Mouse (Mus musculus): Measurements from ENCODE around the gene Phf11c. TPM values are rescaled to one million over a fixed set of nuclear protein-coding genes. Genes with fewer than 3 reads are reported as not detected.
"Not testable (repeated sequence)": the region's sequence is repeated elsewhere in the genome, so short reads cannot be mapped to it uniquely, and the experiment has no call there.

Phf11c gene
- polyA plus RNA-seq, 1 experiment from 2014 or later, result 0.53 TPM

GRCm38 (mm10) chr14:59396999-59397398 is 1.8 kb upstream of the Phf11c start:
- no peaks in the 10 kb centered on the region for H3K4me1 ChIP-seq
- H3K36me3 ChIP-seq, result peaks cover 8% of the 10 kb centered on the region
- 71% methylated on average over 2 of the region's 2 CpGs for WGBS
- H3K9me3 ChIP-seq (replicated peaks), result no peaks in the 10 kb centered on the region
- no peak for ATAC-seq (replicated peaks; ENCODE audit: low FRiP score)
- no peak overlapping the region for H3K4me2 ChIP-seq
- no peak overlapping the region for H3K4me3 ChIP-seq (replicated peaks)
- H3K27ac ChIP-seq, result no peak overlapping the region
- no peaks in the 10 kb centered on the region for H3K27me3 ChIP-seq
- H3K9ac ChIP-seq, result no peak overlapping the region

- H3K4me3 ChIP-seq (replicated peaks); H3K4me1 ChIP-seq; H3K27ac ChIP-seq; ATAC-seq (replicated peaks; ENCODE audit: low FRiP score); H3K9ac ChIP-seq; H3K4me2 ChIP-seq; H3K9me3 ChIP-seq (replicated peaks); H3K36me3 ChIP-seq; H3K27me3 ChIP-seq: not testable (repeated sequence)
- WGBS, result 60% methylated on average over 4 of the region's 4 CpGs
These were observed 5.0 kb downstream of the Phf11c start for GRCm38 (mm10) chr14:59390181-59390580.

GRCm38 (mm10) chr14:59389532-59389931 is 5.6 kb downstream of the Phf11c start:
- Histone ChIP-seq H3K27ac (no peak overlapping the region), H3K9ac (no peak overlapping the region), H3K4me2 (no peak overlapping the region), H3K27me3 (no peaks in the 10 kb centered on the region), H3K36me3 (no peaks in the 10 kb centered on the region), H3K4me3 (replicated peaks) (no peak overlapping the region), H3K9me3 (replicated peaks) (no peaks in the 10 kb centered on the region), H3K4me1 (no peaks in the 10 kb centered on the region)
- ATAC-seq (replicated peaks; ENCODE audit: low FRiP score), result no peak
- 76% methylated on average over 1 of the region's 1 CpGs for WGBS

GRCm38 (mm10) chr14:59370348-59371068 is 24.7 kb downstream of the Phf11c start:
- no peak for ATAC-seq (replicated peaks; ENCODE audit: low FRiP score)
- 93% methylated on average over 25 of the region's 25 CpGs for WGBS

GRCm38 (mm10) chr14:59366386-59367105 is 28.6 kb downstream of the Phf11c start:
- no peaks in the 10 kb centered on the region for H3K36me3 ChIP-seq
- WGBS, result 80% methylated on average over 8 of the region's 8 CpGs
- no peaks in the 10 kb centered on the region for H3K4me1 ChIP-seq
- H3K9ac ChIP-seq, result no peak overlapping the region
- H3K4me2 ChIP-seq, result no peak overlapping the region
- H3K9me3 ChIP-seq (replicated peaks), result no peaks in the 10 kb centered on the region; the same call in 1 of the 2 replicates
- ATAC-seq (replicated peaks; ENCODE audit: low FRiP score), result no peak
- no peak overlapping the region for H3K4me3 ChIP-seq (replicated peaks)
- H3K27me3 ChIP-seq, result no peaks in the 10 kb centered on the region
- H3K27ac ChIP-seq, result no peak overlapping the region

More at GRCm38 (mm10) chr14:59370348-59371068, 24.7 kb downstream of the Phf11c start:
- no peaks in the 10 kb centered on the region for H3K4me1 ChIP-seq
- H3K36me3 ChIP-seq, result no peaks in the 10 kb centered on the region
- H3K4me2 ChIP-seq, result no peak overlapping the region
- no peak overlapping the region for H3K4me3 ChIP-seq (replicated peaks)
- no peaks in the 10 kb centered on the region; the same call in 1 of the 2 replicates for H3K9me3 ChIP-seq (replicated peaks)
- H3K27ac ChIP-seq, result no peak overlapping the region
- no peaks in the 10 kb centered on the region for H3K27me3 ChIP-seq
- H3K9ac ChIP-seq, result no peak overlapping the region

GRCm38 (mm10) chr14:59365244-59365644 is 29.9 kb downstream of the Phf11c start, which contains the start of gene Phf11d:
Gene Phf11d (minus strand): TSS chr14:59365470.
- ATAC-seq (replicated peaks; ENCODE audit: low FRiP score), result no peak
- no peaks in the 10 kb centered on the region for H3K4me1 ChIP-seq
- no peak within 1 kb of the TSS for H3K27ac ChIP-seq
- WGBS, result 84% methylated on average over 6 of the region's 6 CpGs
- H3K4me2 ChIP-seq, result no peak within 1 kb of the TSS
- H3K36me3 ChIP-seq, result no peaks in the 10 kb centered on the region
- no peaks in the 10 kb centered on the region for H3K27me3 ChIP-seq
- H3K4me3 ChIP-seq (replicated peaks), result no peak within 1 kb of the TSS
- no peaks in the 10 kb centered on the region for H3K9me3 ChIP-seq (replicated peaks)
- H3K9ac ChIP-seq, result no peak within 1 kb of the TSS

GRCm38 (mm10) chr14:59341189-59341588 is 54.0 kb downstream of the Phf11c start, which contains the start of gene Phf11b:
Gene Phf11b (minus strand): TSS chr14:59341351.
- not testable (repeated sequence) for H3K36me3 ChIP-seq; ATAC-seq (replicated peaks; ENCODE audit: low FRiP score); H3K9me3 ChIP-seq (replicated peaks); H3K4me1 ChIP-seq; H3K4me3 ChIP-seq (replicated peaks); H3K4me2 ChIP-seq; H3K27ac ChIP-seq; H3K9ac ChIP-seq; H3K27me3 ChIP-seq
- 46% methylated on average over 1 of the region's 1 CpGs for WGBS

GRCm38 (mm10) chr14:59339541-59339940 is 55.6 kb downstream of the Phf11c start:
- H3K4me3 ChIP-seq (replicated peaks), result no peak overlapping the region
- no peak overlapping the region for H3K9ac ChIP-seq
- ATAC-seq (replicated peaks; ENCODE audit: low FRiP score), result no peak
- no peaks in the 10 kb centered on the region for H3K9me3 ChIP-seq (replicated peaks)
- no peaks in the 10 kb centered on the region for H3K27me3 ChIP-seq
- H3K36me3 ChIP-seq, result no peaks in the 10 kb centered on the region
- H3K4me2 ChIP-seq, result no peak overlapping the region
- 93% methylated on average over 1 of the region's 1 CpGs for WGBS
- no peaks in the 10 kb centered on the region for H3K4me1 ChIP-seq
- no peak overlapping the region for H3K27ac ChIP-seq

GRCm38 (mm10) chr14:59336056-59336455 is 59.1 kb downstream of the Phf11c start:
- WGBS, result 77% methylated on average over 3 of the region's 3 CpGs
- H3K9me3 ChIP-seq (replicated peaks); H3K4me2 ChIP-seq; H3K4me3 ChIP-seq (replicated peaks); H3K36me3 ChIP-seq; H3K9ac ChIP-seq; H3K27me3 ChIP-seq; H3K4me1 ChIP-seq; ATAC-seq (replicated peaks; ENCODE audit: low FRiP score); H3K27ac ChIP-seq: not testable (repeated sequence)

Other genes with a start within 250 kb of the Phf11c start
- gene Gm5142, start 216.6 kb downstream of the Phf11c start, polyA plus RNA-seq (2015; fragmentation: Nextera tagmentation; extraction: Ambion mirVana), result not detected in 2 replicates
- 67.2 and 69.4 TPM in 2 replicates for gene Rcbtb1, start 194.2 kb downstream of the Phf11c start, polyA plus RNA-seq (2015; fragmentation: Nextera tagmentation; extraction: Ambion mirVana)
- gene Gm6904, start 135.2 kb downstream of the Phf11c start, polyA plus RNA-seq (2015; fragmentation: Nextera tagmentation; extraction: Ambion mirVana), result not detected in 2 replicates
- not detected in 2 replicates for gene Phf11a, start 97.9 kb downstream of the Phf11c start, polyA plus RNA-seq (2015; fragmentation: Nextera tagmentation; extraction: Ambion mirVana)
- 0.69 and 1.5 TPM in 2 replicates for gene Phf11b, start 54.0 kb downstream of the Phf11c start, polyA plus RNA-seq (2015; fragmentation: Nextera tagmentation; extraction: Ambion mirVana)
- gene Phf11d, start 29.9 kb downstream of the Phf11c start, polyA plus RNA-seq (2015; fragmentation: Nextera tagmentation; extraction: Ambion mirVana), result 0.71 and 1.1 TPM in 2 replicates
- gene Setdb2, start 45.5 kb upstream of the Phf11c start, polyA plus RNA-seq (2015; fragmentation: Nextera tagmentation; extraction: Ambion mirVana), result 9.8 and 10.4 TPM in 2 replicates
- gene Cab39l, start 45.6 kb upstream of the Phf11c start, polyA plus RNA-seq (2015; fragmentation: Nextera tagmentation; extraction: Ambion mirVana), result 41.1 and 42.3 TPM in 2 replicates
- 33.9 and 36.0 TPM in 2 replicates for gene Cdadc1, start 202.6 kb upstream of the Phf11c start, polyA plus RNA-seq (2015; fragmentation: Nextera tagmentation; extraction: Ambion mirVana)
- 15.3 and 16.0 TPM in 2 replicates for gene Shisa2, start 229.9 kb upstream of the Phf11c start, polyA plus RNA-seq (2015; fragmentation: Nextera tagmentation; extraction: Ambion mirVana)

Data from kidney, embryonic 15.5 days (tissue).